Mouse (Mus musculus) kidney, postnatal 14 days (tissue): ENCODE data around the gene Btbd9.

Experiments
- DNase-seq: peaks from one replicate; pipeline ENCODE4 v3.0.0; 2022; ENCODE audit warnings: mixed read lengths

The Btbd9 gene

GRCm38 (mm10) chr17:30439702-30440101, 136.6 kb downstream of the Btbd9 start:
- DNase-seq, result no peak

GRCm38 (mm10) chr17:30438786-30439185, 137.5 kb downstream of the Btbd9 start:
- peak; percentile 60 for DNase-seq

GRCm38 (mm10) chr17:30436021-30436461, 140.2 kb downstream of the Btbd9 start:
- no peak for DNase-seq

GRCm38 (mm10) chr17:30435478-30435877, 140.8 kb downstream of the Btbd9 start:
- DNase-seq, result no peak

GRCm38 (mm10) chr17:30432094-30432493, 144.2 kb downstream of the Btbd9 start:
- no peak for DNase-seq

GRCm38 (mm10) chr17:30430961-30431640, 145.2 kb downstream of the Btbd9 start:
- DNase-seq, result peak; percentile 46

GRCm38 (mm10) chr17:30428661-30429060, 147.6 kb downstream of the Btbd9 start:
- DNase-seq, result no peak

- DNase-seq, result no peak
These were observed 152.9 kb downstream of the Btbd9 start for GRCm38 (mm10) chr17:30423256-30423852.

GRCm38 (mm10) chr17:30422278-30422677, 154.0 kb downstream of the Btbd9 start:
- no peak for DNase-seq

- no peak for DNase-seq
These were observed 155.0 kb downstream of the Btbd9 start for GRCm38 (mm10) chr17:30421256-30421655.

GRCm38 (mm10) chr17:30419494-30419893, 156.8 kb downstream of the Btbd9 start:
- DNase-seq, result no peak

- DNase-seq, result no peak
These were observed 157.8 kb downstream of the Btbd9 start for GRCm38 (mm10) chr17:30418510-30418909.

GRCm38 (mm10) chr17:30417106-30417505, 159.2 kb downstream of the Btbd9 start:
- DNase-seq, result no peak

- DNase-seq, result no peak
These were observed 160.6 kb downstream of the Btbd9 start for GRCm38 (mm10) chr17:30415693-30416092.

- DNase-seq, result no peak
These were observed 163.3 kb downstream of the Btbd9 start for GRCm38 (mm10) chr17:30412991-30413390.

- no peak for DNase-seq
These were observed 170.3 kb downstream of the Btbd9 start for GRCm38 (mm10) chr17:30406002-30406401.

- no peak for DNase-seq
These were observed 173.4 kb downstream of the Btbd9 start for GRCm38 (mm10) chr17:30402871-30403270.

GRCm38 (mm10) chr17:30395261-30395660, 181.0 kb downstream of the Btbd9 start:
- DNase-seq, result no peak

GRCm38 (mm10) chr17:30392031-30392430, 184.3 kb downstream of the Btbd9 start:
- no peak for DNase-seq

GRCm38 (mm10) chr17:30391220-30391619, 185.1 kb downstream of the Btbd9 start:
- DNase-seq, result no peak

- DNase-seq, result peak; percentile 45
These were observed 186.6 kb downstream of the Btbd9 start for GRCm38 (mm10) chr17:30389686-30390085.

- DNase-seq, result no peak
These were observed 187.5 kb downstream of the Btbd9 start for GRCm38 (mm10) chr17:30388817-30389216.

GRCm38 (mm10) chr17:30388391-30388790, 187.9 kb downstream of the Btbd9 start:
- no peak for DNase-seq

GRCm38 (mm10) chr17:30386241-30386640, 190.0 kb downstream of the Btbd9 start:
- no peak for DNase-seq

- no peak for DNase-seq
These were observed 192.6 kb downstream of the Btbd9 start for GRCm38 (mm10) chr17:30383649-30384048.
